Mouse (Mus musculus): Measurements from ENCODE around the gene Cmss1.

GRCm38 (mm10) chr16:57601031-57601430 lies 5.6 kb downstream of the Cmss1 start:
- TF ChIP-seq CTCF (IDR thresholded peaks at IDR 0.05; ENCODE audit: low read depth), result no peak
- TF ChIP-seq EP300 (optimal IDR thresholded peaks at IDR 0.05), result no peak

All from stomach, postnatal 0 days (tissue).